Mouse (Mus musculus) ES-Bruce4 (cell line): ENCODE results near the gene Rhbdf2. TPM values are rescaled to one million over a fixed set of nuclear protein-coding genes. Genes with fewer than 3 reads are reported as not detected.

Experiments used
- H3K27ac ChIP-seq: 2 replicates; pipeline ENCODE4 v1.5.1; 2012; ENCODE audit warnings: low read length, inconsistent platforms; ENCODE audit not compliant: insufficient read depth
- H3K27me3 ChIP-seq: 2 replicates; pipeline ENCODE4 v1.6.1; 2012; ENCODE audit warnings: mild to moderate bottlenecking, low read length, inconsistent platforms; ENCODE audit not compliant: control insufficient read depth, poor library complexity, insufficient read depth, severe bottlenecking
- H3K36me3 ChIP-seq: 2 replicates; pipeline ENCODE4 v1.6.1; 2012; ENCODE audit warnings: inconsistent platforms, mild to moderate bottlenecking, low read length, moderate library complexity; ENCODE audit not compliant: control insufficient read depth, poor library complexity, insufficient read depth, severe bottlenecking
- H3K4me1 ChIP-seq: one replicate; pipeline ENCODE4 v1.8.1; 2011; ENCODE audit warnings: low read length; ENCODE audit not compliant: control insufficient read depth, insufficient read depth
- H3K4me3 ChIP-seq: 2 replicates; pipeline ENCODE4 v1.5.1; 2011; ENCODE audit warnings: low read depth, mild to moderate bottlenecking, low read length
- H3K9ac ChIP-seq: 2 replicates; pipeline ENCODE4 v1.6.1; 2012; ENCODE audit warnings: low read depth, mild to moderate bottlenecking, inconsistent platforms; ENCODE audit not compliant: poor library complexity, severe bottlenecking
- H3K9me3 ChIP-seq: replicated peaks from 2 replicates; pipeline ENCODE4 v1.6.1; 2012; ENCODE audit warnings: mild to moderate bottlenecking, low read length, inconsistent platforms; ENCODE audit not compliant: control insufficient read depth, poor library complexity, insufficient read depth, severe bottlenecking
- CTCF ChIP-seq: IDR thresholded peaks from one replicate; pipeline ENCODE4 v1.8.1; 2011; ENCODE audit warnings: low read depth, low read length
- EP300 ChIP-seq: IDR thresholded peaks from 2 replicates; pipeline ENCODE4 v1.6.1; 2011; ENCODE audit warnings: low read depth, low read length; ENCODE audit not compliant: insufficient read depth
- POLR2A ChIP-seq: IDR thresholded peaks from one replicate; pipeline ENCODE4 v1.8.1; 2011; ENCODE audit warnings: low read length; ENCODE audit not compliant: insufficient read depth
- polyA plus RNA-seq: library from polyadenylated mRNA; stranded (reverse); fragments of >200 nt; gene quantifications from 2 replicates; pipeline ENCODE4 v1.2.4, GENCODE M21; 2011; ENCODE audit warnings: low read depth; ENCODE audit not compliant: missing spikeins, insufficient read depth, insufficient read length

Gene Rhbdf2
- polyA plus RNA-seq, 1 experiment: 36.5 TPM

- no peak for TF ChIP-seq POLR2A
- TF ChIP-seq EP300: no peak
- TF ChIP-seq CTCF: no peak
- Histone ChIP-seq H3K9me3 (no peaks in the 10 kb centered on the region), H3K36me3 (peaks cover 21% of the 10 kb centered on the region), H3K4me3 (no peak overlapping the region), H3K27ac (no peak overlapping the region), H3K4me1 (no peaks in the 10 kb centered on the region), H3K9ac (no peak overlapping the region), H3K27me3 (no peaks in the 10 kb centered on the region)
Measured at GRCm38 (mm10) chr11:116548780-116549179, 78.0 kb downstream of the Rhbdf2 start.

Other genes with a start within 250 kb of the Rhbdf2 start
- 23.1 and 31.8 TPM in 2 replicates for gene Rnf157, start 214.0 kb downstream of the Rhbdf2 start, polyA plus RNA-seq
- 443 and 531 TPM in 2 replicates for gene Ubald2, start 192.9 kb downstream of the Rhbdf2 start, polyA plus RNA-seq
- 0.58 and 1.3 TPM in 2 replicates for gene Qrich2, start 160.8 kb downstream of the Rhbdf2 start, polyA plus RNA-seq
- 116 and 120 TPM in 2 replicates for gene Prpsap1, start 132.8 kb downstream of the Rhbdf2 start, polyA plus RNA-seq
- gene Sphk1, start 96.1 kb downstream of the Rhbdf2 start, polyA plus RNA-seq: 0.64 and 0.88 TPM in 2 replicates
- 36.1 and 43.6 TPM in 2 replicates for gene Ube2o, start 45.6 kb downstream of the Rhbdf2 start, polyA plus RNA-seq
- gene Aanat, start 40.6 kb downstream of the Rhbdf2 start, polyA plus RNA-seq: not detected in 2 replicates
- not detected in 2 replicates for gene Prcd, start 26.5 kb upstream of the Rhbdf2 start, polyA plus RNA-seq
- gene Cygb, start 27.3 kb upstream of the Rhbdf2 start, polyA plus RNA-seq: not detected in 2 replicates
- gene St6galnac1, start 148.5 kb upstream of the Rhbdf2 start, polyA plus RNA-seq: not detected in 2 replicates
- gene Mxra7, start 201.0 kb upstream of the Rhbdf2 start, polyA plus RNA-seq: 20.4 and 22.1 TPM in 2 replicates
- gene Mettl23, start 216.3 kb upstream of the Rhbdf2 start, polyA plus RNA-seq: 27.5 TPM in 2 replicates
- 45.6 and 49.0 TPM in 2 replicates for gene Jmjd6, start 216.4 kb upstream of the Rhbdf2 start, polyA plus RNA-seq
- 14.6 and 15.1 TPM in 2 replicates for gene Mfsd11, start 225.4 kb upstream of the Rhbdf2 start, polyA plus RNA-seq
- gene Srsf2, start 226.1 kb upstream of the Rhbdf2 start, polyA plus RNA-seq: 414 and 425 TPM in 2 replicates